Mouse (Mus musculus) ES-Bruce4 (cell line): ENCODE measurements around the gene Smok3c. TPM values are rescaled to one million over a fixed set of nuclear protein-coding genes. Genes with fewer than 3 reads are reported as not detected.

Source experiments
- H3K27ac ChIP-seq: 2 replicates; pipeline ENCODE4 v1.5.1; 2012; ENCODE audit warnings: low read length, inconsistent platforms; ENCODE audit not compliant: insufficient read depth
- H3K27me3 ChIP-seq: 2 replicates; pipeline ENCODE4 v1.6.1; 2012; ENCODE audit warnings: mild to moderate bottlenecking, low read length, inconsistent platforms; ENCODE audit not compliant: control insufficient read depth, poor library complexity, insufficient read depth, severe bottlenecking
- H3K36me3 ChIP-seq: 2 replicates; pipeline ENCODE4 v1.6.1; 2012; ENCODE audit warnings: inconsistent platforms, mild to moderate bottlenecking, low read length, moderate library complexity; ENCODE audit not compliant: control insufficient read depth, poor library complexity, insufficient read depth, severe bottlenecking
- H3K4me1 ChIP-seq: one replicate; pipeline ENCODE4 v1.8.1; 2011; ENCODE audit warnings: low read length; ENCODE audit not compliant: control insufficient read depth, insufficient read depth
- H3K4me3 ChIP-seq: 2 replicates; pipeline ENCODE4 v1.5.1; 2011; ENCODE audit warnings: low read depth, mild to moderate bottlenecking, low read length
- H3K9ac ChIP-seq: 2 replicates; pipeline ENCODE4 v1.6.1; 2012; ENCODE audit warnings: low read depth, mild to moderate bottlenecking, inconsistent platforms; ENCODE audit not compliant: poor library complexity, severe bottlenecking
- H3K9me3 ChIP-seq: replicated peaks from 2 replicates; pipeline ENCODE4 v1.6.1; 2012; ENCODE audit warnings: mild to moderate bottlenecking, low read length, inconsistent platforms; ENCODE audit not compliant: control insufficient read depth, poor library complexity, insufficient read depth, severe bottlenecking
- CTCF ChIP-seq: IDR thresholded peaks from one replicate; pipeline ENCODE4 v1.8.1; 2011; ENCODE audit warnings: low read depth, low read length
- EP300 ChIP-seq: IDR thresholded peaks from 2 replicates; pipeline ENCODE4 v1.6.1; 2011; ENCODE audit warnings: low read depth, low read length; ENCODE audit not compliant: insufficient read depth
- POLR2A ChIP-seq: IDR thresholded peaks from one replicate; pipeline ENCODE4 v1.8.1; 2011; ENCODE audit warnings: low read length; ENCODE audit not compliant: insufficient read depth
- polyA plus RNA-seq: library from polyadenylated mRNA; stranded (reverse); fragments of >200 nt; gene quantifications from 2 replicates; pipeline ENCODE4 v1.2.4, GENCODE M21; 2011; ENCODE audit warnings: low read depth; ENCODE audit not compliant: missing spikeins, insufficient read depth, insufficient read length

Smok3c gene
- polyA plus RNA-seq, 1 experiment, result not detected

DNA sequence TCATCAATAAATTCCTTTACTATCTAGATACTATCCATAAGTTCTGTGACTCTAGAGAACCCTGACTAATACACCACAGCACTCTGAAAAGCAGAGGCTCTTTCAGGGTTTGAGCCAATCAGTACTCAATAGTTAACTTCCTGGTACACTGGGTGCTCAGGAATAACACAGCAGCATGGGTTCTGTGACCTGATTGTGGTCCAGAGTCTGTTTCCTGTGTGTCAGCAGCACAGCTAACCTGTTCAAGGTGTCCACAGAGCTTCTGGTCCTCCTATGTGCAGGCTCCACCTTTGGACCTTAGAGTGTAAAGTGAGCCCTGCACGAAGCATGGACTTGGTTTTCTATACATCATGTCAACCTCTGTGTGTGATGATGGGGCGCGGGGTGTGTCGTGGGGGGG is 20.8 kb downstream of the Smok3c start:
- H3K27ac ChIP-seq, result no peak overlapping the region

DNA sequence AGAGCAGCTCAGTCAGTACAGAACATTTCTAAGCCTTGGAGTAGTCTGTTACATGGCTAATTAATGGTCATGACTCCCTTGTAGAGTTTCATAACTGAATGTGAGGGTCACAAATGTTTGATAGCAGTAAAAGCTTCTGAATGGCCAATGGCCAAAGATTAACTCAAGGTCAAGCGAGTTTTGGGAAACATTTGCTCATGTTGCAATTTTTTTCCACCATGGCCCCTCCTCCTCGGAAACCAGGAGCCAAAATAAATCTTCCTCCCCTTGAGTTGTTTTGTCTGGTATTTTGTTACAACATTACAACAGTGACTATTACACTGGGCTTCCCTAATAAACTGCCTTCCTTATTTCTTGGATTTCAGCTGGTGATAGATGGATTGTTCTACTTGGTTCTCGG is 22.7 kb downstream of the Smok3c start:
- H3K36me3 ChIP-seq, result no peaks in the 10 kb centered on the region
- H3K9me3 ChIP-seq, result no peaks in the 10 kb centered on the region
- H3K27ac ChIP-seq, result no peak overlapping the region
- no peak for TF ChIP-seq POLR2A
- TF ChIP-seq EP300, result no peak
- TF ChIP-seq CTCF, result no peak
- no peaks in the 10 kb centered on the region for H3K4me1 ChIP-seq
- H3K9ac ChIP-seq, result no peak overlapping the region
- no peak overlapping the region for H3K4me3 ChIP-seq
- H3K27me3 ChIP-seq, result no peaks in the 10 kb centered on the region

More for the DNA sequence above, 20.8 kb downstream of the Smok3c start:
- Histone ChIP-seq H3K36me3 (no peaks in the 10 kb centered on the region), H3K4me1 (no peaks in the 10 kb centered on the region), H3K9me3 (no peaks in the 10 kb centered on the region), H3K4me3 (no peak overlapping the region), H3K27me3 (no peaks in the 10 kb centered on the region), H3K9ac (no peak overlapping the region)
- TF ChIP-seq CTCF (no peak), POLR2A (no peak)

- Histone ChIP-seq H3K27me3 (no peaks in the 10 kb centered on the region), H3K4me3 (no peak overlapping the region), H3K4me1 (no peaks in the 10 kb centered on the region), H3K9me3 (no peaks in the 10 kb centered on the region), H3K36me3 (no peaks in the 10 kb centered on the region), H3K9ac (no peak overlapping the region), H3K27ac (no peak overlapping the region)
- TF ChIP-seq POLR2A (no peak), EP300 (no peak), CTCF (no peak)
These were observed 23.2 kb downstream of the Smok3c start for GRCm38 (mm10) chr5:138076148-138076547.

DNA sequence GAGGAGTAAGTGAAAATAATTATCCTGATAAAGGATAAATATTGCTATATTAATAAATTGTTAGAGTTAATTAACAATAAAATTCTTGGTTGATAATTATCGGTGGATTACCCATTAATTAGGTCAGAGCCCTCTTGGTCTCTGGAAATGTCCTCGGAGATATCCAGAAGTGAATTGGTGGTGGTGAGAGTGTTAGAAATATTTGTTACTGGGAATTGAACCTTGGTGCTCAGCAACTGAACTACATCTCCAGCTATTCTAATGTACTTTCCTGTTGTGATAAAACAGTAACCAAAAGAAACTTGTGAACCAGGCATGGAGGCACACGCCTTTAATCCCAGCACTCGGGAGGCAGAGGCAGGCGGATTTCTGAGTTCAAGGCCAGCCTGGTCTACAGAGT is 27.5 kb downstream of the Smok3c start:
- Histone ChIP-seq H3K4me1 (peaks cover 2% of the 10 kb centered on the region), H3K36me3 (no peaks in the 10 kb centered on the region), H3K4me3 (no peak overlapping the region), H3K27me3 (no peaks in the 10 kb centered on the region), H3K9ac (no peak overlapping the region), H3K27ac (no peak overlapping the region), H3K9me3 (no peaks in the 10 kb centered on the region)
- TF ChIP-seq POLR2A (no peak), EP300 (no peak), CTCF (no peak)

GRCm38 (mm10) chr5:138081446-138081845 is 28.5 kb downstream of the Smok3c start:
- no peaks in the 10 kb centered on the region for H3K9me3 ChIP-seq
- no peak for TF ChIP-seq CTCF
- no peak for TF ChIP-seq EP300
- no peak for TF ChIP-seq POLR2A

DNA sequence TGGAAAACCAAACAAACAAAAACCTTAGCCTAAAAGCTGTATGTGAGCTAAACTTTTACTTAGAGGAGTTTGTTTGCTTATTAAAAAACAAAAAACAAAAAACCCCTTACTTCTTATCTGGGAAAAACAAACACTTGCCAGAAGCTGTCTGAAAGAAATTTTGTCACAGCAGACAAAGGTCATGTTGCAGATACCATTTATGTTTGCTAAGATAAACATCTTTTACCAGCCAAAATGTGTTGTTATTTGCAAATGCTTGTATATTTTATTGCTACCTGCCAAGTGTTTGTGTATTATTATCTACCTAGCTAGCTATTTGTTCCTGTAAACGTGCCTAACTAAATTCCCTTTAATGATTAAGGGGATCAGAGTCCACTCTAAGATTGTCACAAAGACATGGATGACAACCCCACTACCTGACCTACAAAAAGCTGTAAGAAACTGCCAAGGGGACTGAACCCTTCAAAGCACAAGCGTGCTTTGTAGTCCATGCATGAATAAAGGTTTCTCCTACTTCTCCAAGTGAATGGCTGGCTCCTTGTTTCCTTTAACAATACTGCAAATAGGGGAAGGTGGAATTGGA is 30.4 kb downstream of the Smok3c start:
- Histone ChIP-seq H3K4me3 (no peak overlapping the region), H3K9ac (no peak overlapping the region)

More at GRCm38 (mm10) chr5:138081446-138081845, 28.5 kb downstream of the Smok3c start:
- Histone ChIP-seq H3K4me3 (no peak overlapping the region), H3K27ac (no peak overlapping the region), H3K27me3 (no peaks in the 10 kb centered on the region), H3K36me3 (no peaks in the 10 kb centered on the region), H3K4me1 (peaks cover 2% of the 10 kb centered on the region), H3K9ac (no peak overlapping the region)

More for the DNA sequence above, 30.4 kb downstream of the Smok3c start:
- no peaks in the 10 kb centered on the region; the same call in none of the 2 replicates for H3K36me3 ChIP-seq
- H3K27me3 ChIP-seq, result no peaks in the 10 kb centered on the region
- H3K4me1 ChIP-seq, result peaks cover 2% of the 10 kb centered on the region
- no peaks in the 10 kb centered on the region for H3K9me3 ChIP-seq
- TF ChIP-seq EP300 (no peak), CTCF (no peak), POLR2A (no peak)
- H3K27ac ChIP-seq, result no peak overlapping the region
